Mouse (Mus musculus): Measurements from ENCODE around the gene Tbx6.

Tbx6 gene

DNA sequence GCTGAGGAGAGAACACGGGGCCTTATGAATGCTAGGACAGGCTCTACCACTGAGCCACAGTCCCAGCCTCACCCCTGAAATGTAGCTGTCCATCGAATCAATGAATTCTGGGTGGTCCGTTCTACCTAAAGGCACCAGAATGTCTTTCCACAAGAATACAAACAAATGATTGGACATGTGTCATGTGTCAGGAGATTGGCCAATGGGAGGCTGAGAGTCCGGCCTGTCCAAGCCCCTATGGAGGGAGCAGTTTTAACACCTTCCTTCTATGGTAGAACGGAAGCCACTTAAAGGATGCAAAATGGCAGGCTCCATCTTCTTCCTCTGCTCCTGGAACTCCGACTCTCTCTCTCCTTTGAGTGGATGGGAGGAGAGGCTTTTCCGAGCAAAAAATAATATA lies 36.3 kb downstream of the Tbx6 start:
- in situ Hi-C loops (cut with MboI), result no loop called here

GRCm38 (mm10) chr7:126818818-126819217 lies 37.5 kb downstream of the Tbx6 start:
- in situ Hi-C loops (cut with MboI), result no loop called here

GRCm38 (mm10) chr7:126821835-126822511 lies 40.7 kb downstream of the Tbx6 start:
- in situ Hi-C loops (cut with MboI), result no loop called here

- in situ Hi-C loops (cut with MboI), result no loop called here
Observed at GRCm38 (mm10) chr7:126822741-126823140, 41.5 kb downstream of the Tbx6 start.

- in situ Hi-C loops (cut with MboI), result no loop called here
Observed at GRCm38 (mm10) chr7:126823202-126823711, 42.0 kb downstream of the Tbx6 start.

DNA sequence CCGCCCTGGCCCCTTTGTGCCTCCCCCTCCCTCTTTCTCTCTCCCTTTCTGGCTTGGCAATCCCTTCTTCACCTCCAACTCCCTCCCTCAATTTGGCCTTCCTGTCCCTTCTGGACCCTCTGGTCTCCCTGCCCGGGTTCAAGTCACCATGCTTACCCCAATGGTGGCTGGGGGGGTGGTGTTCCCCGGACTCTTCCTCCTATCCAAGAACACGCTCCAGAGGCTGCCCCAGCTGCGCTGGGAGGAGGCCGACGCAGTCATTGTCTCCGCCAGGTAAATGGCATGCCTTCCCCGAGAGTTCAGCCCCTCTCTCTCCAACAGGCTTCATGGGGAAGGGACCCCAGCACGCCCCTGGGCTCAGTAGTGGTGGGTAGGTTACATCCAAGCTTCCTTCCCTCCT lies 42.7 kb downstream of the Tbx6 start:
- in situ Hi-C loops (cut with MboI), result no loop called here

DNA sequence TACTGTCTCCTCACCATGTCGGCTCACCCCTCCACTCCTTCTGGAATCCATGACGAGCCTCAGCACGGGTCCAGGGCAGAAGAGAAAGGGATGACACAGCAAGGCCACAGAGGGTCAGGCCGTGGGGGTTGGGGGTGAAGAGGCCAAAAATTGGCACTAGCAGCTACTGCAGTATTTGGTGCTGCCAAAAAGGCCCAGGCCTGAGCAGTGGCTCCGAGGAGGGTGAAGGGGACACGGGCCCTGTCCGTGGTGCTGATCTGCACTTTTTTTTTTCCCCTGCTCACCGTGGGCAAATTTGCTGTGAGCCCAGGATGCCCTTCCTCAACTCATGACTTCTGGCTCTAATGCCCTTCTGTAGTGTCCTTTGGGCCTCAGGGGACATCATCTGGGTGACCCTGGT lies 44.1 kb downstream of the Tbx6 start:
- in situ Hi-C loops (cut with MboI), result no loop called here

DNA sequence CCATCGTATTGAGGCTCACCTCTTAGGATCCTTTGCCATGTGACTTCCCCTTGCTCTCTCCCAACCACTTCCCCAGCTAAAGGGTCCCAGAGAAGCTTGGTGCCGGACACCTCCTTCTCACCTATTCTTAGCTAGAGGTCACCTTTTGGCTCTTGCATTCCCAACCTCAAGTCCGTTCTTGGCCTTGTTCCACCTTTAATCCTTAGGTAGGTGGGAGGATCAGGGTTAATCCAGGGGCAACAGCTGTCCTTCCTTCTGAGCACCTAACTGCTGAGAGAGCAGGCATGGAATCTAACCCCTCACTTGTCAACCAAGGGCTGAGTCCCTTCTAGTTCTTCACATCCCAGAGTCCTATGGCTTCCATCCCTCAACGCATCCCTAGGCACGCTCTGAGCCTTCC lies 44.7 kb downstream of the Tbx6 start:
- in situ Hi-C loops (cut with MboI), result no loop called here

DNA sequence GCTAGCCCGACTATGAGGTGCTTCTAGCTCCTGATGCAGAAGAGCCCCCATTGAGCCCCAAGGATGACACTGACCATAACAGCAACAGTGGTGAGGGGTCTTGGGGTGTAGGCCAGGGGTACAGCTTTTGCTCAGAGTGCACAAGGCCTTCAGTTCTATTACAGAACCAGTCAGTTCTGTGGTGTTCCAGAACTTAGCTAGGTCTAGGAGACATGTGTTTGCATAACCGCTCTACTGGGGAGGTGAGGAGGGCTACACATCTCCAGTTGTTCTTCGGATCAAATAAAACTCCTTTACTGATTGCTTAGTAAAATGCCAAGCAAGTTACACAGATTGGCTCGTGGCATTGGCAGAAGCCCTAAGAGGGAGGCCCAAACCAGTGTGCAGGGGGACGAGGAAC lies 50.3 kb downstream of the Tbx6 start, which contains the start of gene 4930451I11Rik:
TSS of gene 4930451I11Rik (minus strand) at position 101 of the 400 bp plus-strand sequence.
- in situ Hi-C loops (cut with MboI), result loop anchor here (5.0 kb wide), 1 partner anchor 286 kb away; no protein-coding TSS in a partner anchor

DNA sequence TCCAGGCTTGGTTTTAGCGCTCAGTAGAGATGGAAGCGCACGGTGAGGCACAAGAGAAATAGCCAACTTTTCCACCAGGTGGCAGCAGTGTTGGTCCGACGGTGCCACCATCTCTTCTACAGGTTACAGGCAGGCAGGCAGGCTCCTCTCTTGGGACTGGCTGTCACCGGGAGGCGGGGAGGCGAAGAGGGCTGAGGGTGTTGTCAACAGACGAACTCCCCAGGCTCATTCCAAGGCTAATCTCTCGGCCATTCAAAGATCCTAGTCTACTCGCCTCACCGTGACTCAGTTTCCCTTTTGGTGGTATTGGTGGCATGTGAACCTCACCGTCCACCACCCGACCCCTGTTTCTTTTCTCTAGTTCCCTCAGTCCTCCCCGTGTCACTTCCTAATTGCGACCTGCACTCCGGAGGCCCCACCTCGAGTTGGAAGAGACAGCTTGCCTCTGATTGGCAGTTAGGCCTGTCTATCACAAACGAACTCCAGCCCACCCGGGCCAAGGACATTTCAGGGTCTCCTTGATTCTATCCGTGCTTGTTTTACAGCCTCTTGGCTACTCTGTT lies 50.8 kb downstream of the Tbx6 start:
- in situ Hi-C loops (cut with MboI), result loop anchor here (5.0 kb wide), 1 partner anchor 285 kb away; no protein-coding TSS in a partner anchor

DNA sequence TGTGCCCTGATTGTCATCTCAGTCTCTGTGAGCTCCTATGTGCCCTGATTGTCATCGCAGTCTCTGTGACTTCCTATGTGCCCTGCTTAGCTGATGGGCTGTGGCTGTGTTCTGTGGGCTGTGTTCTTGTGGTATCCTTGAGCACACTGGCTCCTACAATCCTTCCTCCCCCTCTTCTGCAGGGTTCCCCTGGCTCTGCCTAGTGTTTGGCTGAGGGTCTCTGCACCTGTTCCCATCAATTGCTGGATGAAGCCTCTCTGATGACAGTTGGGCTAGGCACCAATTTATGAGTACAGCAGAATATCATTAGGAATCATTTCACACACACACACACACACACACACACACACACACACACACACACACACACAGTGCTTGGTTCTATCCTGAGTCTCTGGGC lies 52.0 kb downstream of the Tbx6 start:
- in situ Hi-C loops (cut with MboI), result loop anchor here (5.0 kb wide), 1 partner anchor 284 kb away; no protein-coding TSS in a partner anchor
